In genomic region chr19:48727048-48727447, GRCm38 (mm10) we compare ENCODE assay signal across 17 mouse cellular contexts.
"Had no signal": no experiment of that assay in that cellular context is flagged by ENCODE, and none has a peak within 500 bp of the region (broad histone marks: within the 10 kb centered on the region; RNA-seq: fewer than 3 reads in every experiment).

No protein-coding gene starts in this region.

- ATAC-seq: liver, postnatal 0 days had no signal

- H3K36me3 ChIP-seq: kidney, embryonic 15.5 days; limb, embryonic 12.5 days; liver, embryonic 13.5 days; lung, embryonic 15.5 days; neural tube, embryonic 12.5 days had no signal

- H3K9ac ChIP-seq: kidney, embryonic 15.5 days; limb, embryonic 12.5 days; liver, embryonic 13.5 days; liver, postnatal 0 days; lung, embryonic 15.5 days; neural tube, embryonic 12.5 days had no signal

- H3K4me1 ChIP-seq: kidney, embryonic 15.5 days; limb, embryonic 12.5 days; liver, embryonic 13.5 days; lung, embryonic 15.5 days; megakaryocyte, embryonic 14.5 days; neural tube, embryonic 12.5 days had no signal

- H3K4me2 ChIP-seq: kidney, embryonic 15.5 days; limb, embryonic 12.5 days; liver, embryonic 13.5 days; lung, embryonic 15.5 days; neural tube, embryonic 12.5 days had no signal

- DNase-seq: kidney, adult 2 months; kidney, postnatal 36 days; layer of hippocampus, adult 9-11 months; layer of hippocampus, postnatal 36 days; liver; liver, embryonic 13.5 days; liver, postnatal 0 days; lung, postnatal 14 days; thymus, postnatal 4 days had no signal

- H3K4me3 ChIP-seq: kidney, embryonic 15.5 days; limb, embryonic 12.5 days; liver, embryonic 13.5 days; lung, embryonic 15.5 days; megakaryocyte, embryonic 14.5 days; myocyte; neural tube, embryonic 12.5 days had no signal

- H3K27ac ChIP-seq: kidney, embryonic 15.5 days; limb, embryonic 12.5 days; liver, embryonic 13.5 days; lung, embryonic 15.5 days; macrophage; neural tube, embryonic 12.5 days; stomach, postnatal 0 days had no signal

- H3K27me3 ChIP-seq: kidney, embryonic 15.5 days; limb, embryonic 12.5 days; liver, embryonic 13.5 days; lung, embryonic 15.5 days; megakaryocyte, embryonic 14.5 days; neural tube, embryonic 12.5 days had no signal

- H3K9me3 ChIP-seq: kidney, embryonic 15.5 days; limb, embryonic 12.5 days; liver, embryonic 13.5 days; lung, embryonic 15.5 days; neural tube, embryonic 12.5 days had no signal
